Mouse (Mus musculus): ENCODE data around the gene Olfr1023. TPM values are rescaled to one million over a fixed set of nuclear protein-coding genes. Genes with fewer than 3 reads are reported as not detected.

Gene Olfr1023
- polyA plus RNA-seq (2015; fragmentation: Nextera tagmentation; extraction: Ambion mirVana): not detected in 2 replicates

DNA sequence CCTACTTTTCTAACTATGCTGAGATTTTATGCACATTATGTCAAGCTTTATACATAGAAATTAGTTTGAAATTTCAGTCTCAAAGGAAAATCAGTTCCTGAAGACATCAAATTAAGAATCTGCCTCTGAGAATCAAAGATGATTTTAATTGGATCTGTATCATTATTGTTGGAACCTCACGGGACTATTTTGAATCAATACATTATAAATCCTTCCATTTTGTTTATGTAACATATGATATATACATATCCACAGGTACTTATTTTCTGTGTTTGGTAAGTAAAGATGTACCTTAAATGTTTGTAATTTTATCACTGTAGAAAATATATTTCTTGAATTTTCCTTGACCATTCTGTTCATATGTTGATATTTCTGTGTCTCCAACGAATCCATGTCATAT is at the start of gene Olfr1023:
TSS of gene Olfr1023 (plus strand) at position 301 of the 400 bp plus-strand sequence.
- no peak for ATAC-seq (replicated peaks; ENCODE audit: extremely low read depth, insufficient read depth, low FRiP score)
- WGBS: 68% methylated on average over 2 of the region's 2 CpGs
- H3K4me3 ChIP-seq (ENCODE audit: low read length): no peak within 1 kb of the TSS
- H3K27me3 ChIP-seq (ENCODE audit: control insufficient read depth, insufficient read depth, low read length): no peaks in the 10 kb centered on the region
- H3K36me3 ChIP-seq (ENCODE audit: control insufficient read depth, insufficient read depth): no peaks in the 10 kb centered on the region
- H3K9me3 ChIP-seq (replicated peaks; ENCODE audit: control insufficient read depth, low read length): no peaks in the 10 kb centered on the region
- H3K4me1 ChIP-seq (ENCODE audit: control insufficient read depth, insufficient read depth, low read length): no peaks in the 10 kb centered on the region
- no peak within 1 kb of the TSS for H3K4me2 ChIP-seq (ENCODE audit: low read depth, low read length)
- H3K27ac ChIP-seq (ENCODE audit: low read length): no peak within 1 kb of the TSS
- no peak within 1 kb of the TSS for H3K9ac ChIP-seq (ENCODE audit: low read length)

DNA sequence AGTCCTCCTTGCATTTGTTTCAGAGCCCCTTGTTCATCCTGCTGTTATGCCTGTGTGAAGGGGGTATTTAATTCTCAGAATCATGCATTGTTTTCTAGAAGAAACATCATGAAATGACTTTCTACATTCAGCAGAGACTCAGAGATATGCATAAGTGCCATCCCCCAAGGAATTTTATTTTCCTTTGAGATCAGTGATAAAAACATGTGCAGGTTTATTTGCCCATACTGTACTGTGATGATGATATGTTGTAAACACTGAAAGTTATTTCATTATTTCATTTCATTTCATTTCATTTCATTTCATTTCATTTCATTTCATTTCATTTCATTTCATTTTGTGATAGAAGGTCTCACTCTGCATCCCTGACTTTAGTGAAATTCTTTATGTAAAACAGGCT is 40.1 kb upstream of the Olfr1023 start, which contains the start of gene Olfr1019:
TSS of gene Olfr1019 (minus strand) at position 101 of the 400 bp plus-strand sequence.
- no peaks in the 10 kb centered on the region for H3K27me3 ChIP-seq (ENCODE audit: control insufficient read depth, insufficient read depth, low read length)
- H3K4me3 ChIP-seq (ENCODE audit: low read length): no peak within 1 kb of the TSS
- no peak for ATAC-seq (replicated peaks; ENCODE audit: extremely low read depth, insufficient read depth, low FRiP score)
- no peak within 1 kb of the TSS for H3K27ac ChIP-seq (ENCODE audit: low read length)
- H3K9ac ChIP-seq (ENCODE audit: low read length): no peak within 1 kb of the TSS
- H3K9me3 ChIP-seq (replicated peaks; ENCODE audit: control insufficient read depth, low read length): no peaks in the 10 kb centered on the region; the same call in 1 of the 2 replicates
- no peaks in the 10 kb centered on the region for H3K4me1 ChIP-seq (ENCODE audit: control insufficient read depth, insufficient read depth, low read length)
- no peak within 1 kb of the TSS for H3K4me2 ChIP-seq (ENCODE audit: low read depth, low read length)
- no peaks in the 10 kb centered on the region for H3K36me3 ChIP-seq (ENCODE audit: control insufficient read depth, insufficient read depth)

DNA sequence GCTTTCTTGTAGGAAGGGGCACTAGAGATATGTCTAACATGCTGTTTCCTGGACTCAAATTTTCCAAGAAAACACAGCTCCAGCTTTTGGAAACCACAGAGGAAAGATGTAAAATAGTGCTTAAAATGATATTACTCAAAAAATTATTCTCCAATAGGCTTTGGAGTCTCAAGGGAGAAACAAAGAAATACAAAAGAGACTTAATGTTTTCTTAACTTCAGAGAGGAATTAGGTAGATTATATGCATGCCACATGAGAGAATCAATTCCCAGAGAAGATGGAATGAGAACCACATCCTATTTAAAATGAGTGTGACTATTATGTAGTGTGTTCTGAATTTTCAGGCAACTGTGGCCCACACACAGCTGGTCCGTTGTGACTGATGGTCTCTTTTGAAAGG is 38.7 kb upstream of the Olfr1023 start, which contains the start of gene Olfr1020:
TSS of gene Olfr1020 (plus strand) at position 301 of the 400 bp plus-strand sequence.
- no peak within 1 kb of the TSS for H3K27ac ChIP-seq (ENCODE audit: low read length)
- H3K36me3 ChIP-seq (ENCODE audit: control insufficient read depth, insufficient read depth): no peaks in the 10 kb centered on the region
- H3K4me3 ChIP-seq (ENCODE audit: low read length): no peak within 1 kb of the TSS
- no peak within 1 kb of the TSS for H3K9ac ChIP-seq (ENCODE audit: low read length)
- H3K4me2 ChIP-seq (ENCODE audit: low read depth, low read length): no peak within 1 kb of the TSS
- WGBS: 79% methylated on average over 1 of the region's 1 CpGs
- H3K9me3 ChIP-seq (replicated peaks; ENCODE audit: control insufficient read depth, low read length): no peaks in the 10 kb centered on the region
- no peaks in the 10 kb centered on the region for H3K27me3 ChIP-seq (ENCODE audit: control insufficient read depth, insufficient read depth, low read length)
- no peak for ATAC-seq (replicated peaks; ENCODE audit: extremely low read depth, insufficient read depth, low FRiP score)
- no peaks in the 10 kb centered on the region for H3K4me1 ChIP-seq (ENCODE audit: control insufficient read depth, insufficient read depth, low read length)

DNA sequence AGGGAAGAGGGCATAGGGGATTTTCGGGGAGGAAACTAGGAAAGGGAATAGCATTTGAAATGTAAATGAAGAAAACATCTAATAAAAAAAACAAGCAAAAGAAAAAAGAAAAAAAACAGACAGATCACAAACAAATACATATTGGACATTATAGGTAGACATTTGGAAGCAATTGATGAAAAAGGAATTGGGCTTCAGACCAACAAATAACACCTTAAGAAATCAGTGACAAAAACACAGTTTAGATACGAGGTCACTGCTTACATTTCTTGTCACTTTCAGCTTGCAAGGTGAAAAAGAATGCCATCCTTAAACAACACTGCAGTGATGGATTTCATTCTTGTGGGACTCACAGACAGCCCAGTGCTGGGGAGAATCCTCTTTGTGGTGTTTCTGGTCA is 17.1 kb upstream of the Olfr1023 start, which contains the start of gene Olfr1022:
TSS of gene Olfr1022 (plus strand) at position 301 of the 400 bp plus-strand sequence.
- no peak for ATAC-seq (replicated peaks; ENCODE audit: extremely low read depth, insufficient read depth, low FRiP score)
- H3K4me3 ChIP-seq (ENCODE audit: low read length): no peak within 1 kb of the TSS
- no peak within 1 kb of the TSS for H3K9ac ChIP-seq (ENCODE audit: low read length)
- H3K27me3 ChIP-seq (ENCODE audit: control insufficient read depth, insufficient read depth, low read length): no peaks in the 10 kb centered on the region
- H3K4me1 ChIP-seq (ENCODE audit: control insufficient read depth, insufficient read depth, low read length): no peaks in the 10 kb centered on the region
- H3K27ac ChIP-seq (ENCODE audit: low read length): no peak within 1 kb of the TSS
- no peak within 1 kb of the TSS for H3K4me2 ChIP-seq (ENCODE audit: low read depth, low read length)
- WGBS: 37% methylated on average over 2 of the region's 2 CpGs
- no peaks in the 10 kb centered on the region for H3K9me3 ChIP-seq (replicated peaks; ENCODE audit: control insufficient read depth, low read length)
- no peaks in the 10 kb centered on the region for H3K36me3 ChIP-seq (ENCODE audit: control insufficient read depth, insufficient read depth)

DNA sequence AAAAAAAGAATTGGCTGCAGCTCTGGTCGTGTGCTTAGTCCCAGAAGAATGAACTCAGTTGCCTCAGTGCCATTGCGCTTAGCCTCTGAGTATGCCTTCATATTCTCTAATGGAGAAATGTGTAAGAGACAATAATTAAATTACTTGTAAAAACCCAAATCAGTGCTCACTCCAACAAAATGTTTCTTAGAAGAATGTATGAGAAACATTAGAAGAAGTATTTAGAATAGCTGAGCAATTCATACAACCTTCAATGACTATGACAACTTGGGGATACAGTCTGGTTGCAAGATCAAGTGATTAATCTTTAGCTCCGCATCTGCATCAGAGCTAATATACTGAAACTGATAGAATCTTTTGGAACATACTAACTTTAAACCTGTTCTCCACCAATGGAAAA is 19.5 kb downstream of the Olfr1023 start, which contains the start of gene Olfr1024:
TSS of gene Olfr1024 (minus strand) at position 101 of the 400 bp plus-strand sequence.
- no peak for ATAC-seq (replicated peaks; ENCODE audit: extremely low read depth, insufficient read depth, low FRiP score)
- no peaks in the 10 kb centered on the region; the same call in 1 of the 2 replicates for H3K9me3 ChIP-seq (replicated peaks; ENCODE audit: control insufficient read depth, low read length)
- 75% methylated on average over 3 of the region's 3 CpGs for whole genome bisulfite sequencing
- H3K27ac ChIP-seq (ENCODE audit: low read length): no peak within 1 kb of the TSS
- no peaks in the 10 kb centered on the region for H3K27me3 ChIP-seq (ENCODE audit: control insufficient read depth, insufficient read depth, low read length)
- no peaks in the 10 kb centered on the region for H3K36me3 ChIP-seq (ENCODE audit: control insufficient read depth, insufficient read depth)
- H3K4me2 ChIP-seq (ENCODE audit: low read depth, low read length): no peak within 1 kb of the TSS
- H3K9ac ChIP-seq (ENCODE audit: low read length): no peak within 1 kb of the TSS
- H3K4me3 ChIP-seq (ENCODE audit: low read length): no peak within 1 kb of the TSS
- no peaks in the 10 kb centered on the region for H3K4me1 ChIP-seq (ENCODE audit: control insufficient read depth, insufficient read depth, low read length)

DNA sequence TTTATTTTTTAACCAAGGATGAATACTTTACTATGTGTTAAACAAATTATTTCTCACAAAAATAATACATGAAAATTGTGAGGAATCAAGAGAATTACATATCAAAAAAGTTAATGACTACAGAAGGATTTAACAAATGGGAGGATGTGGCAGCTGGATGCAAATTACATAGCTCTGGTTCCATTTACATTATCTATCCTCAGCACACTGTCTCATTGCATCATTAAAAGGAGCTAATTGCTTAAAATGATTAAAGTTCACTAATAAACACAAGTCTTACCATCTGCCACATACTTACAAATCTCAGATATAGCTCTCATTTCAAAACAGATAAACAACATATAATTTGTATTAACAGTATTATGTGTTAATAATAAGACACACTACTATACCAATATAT is 27.8 kb downstream of the Olfr1023 start:
- Histone ChIP-seq H3K9ac (ENCODE audit: low read length) (no peak overlapping the region), H3K4me2 (ENCODE audit: low read depth, low read length) (no peak overlapping the region), H3K4me3 (ENCODE audit: low read length) (no peak overlapping the region), H3K27me3 (ENCODE audit: control insufficient read depth, insufficient read depth, low read length) (no peaks in the 10 kb centered on the region), H3K4me1 (ENCODE audit: control insufficient read depth, insufficient read depth, low read length) (no peaks in the 10 kb centered on the region), H3K27ac (ENCODE audit: low read length) (no peak overlapping the region), H3K36me3 (ENCODE audit: control insufficient read depth, insufficient read depth) (no peaks in the 10 kb centered on the region), H3K9me3 (replicated peaks; ENCODE audit: control insufficient read depth, low read length) (no peaks in the 10 kb centered on the region)
- ATAC-seq (replicated peaks; ENCODE audit: extremely low read depth, insufficient read depth, low FRiP score): no peak

DNA sequence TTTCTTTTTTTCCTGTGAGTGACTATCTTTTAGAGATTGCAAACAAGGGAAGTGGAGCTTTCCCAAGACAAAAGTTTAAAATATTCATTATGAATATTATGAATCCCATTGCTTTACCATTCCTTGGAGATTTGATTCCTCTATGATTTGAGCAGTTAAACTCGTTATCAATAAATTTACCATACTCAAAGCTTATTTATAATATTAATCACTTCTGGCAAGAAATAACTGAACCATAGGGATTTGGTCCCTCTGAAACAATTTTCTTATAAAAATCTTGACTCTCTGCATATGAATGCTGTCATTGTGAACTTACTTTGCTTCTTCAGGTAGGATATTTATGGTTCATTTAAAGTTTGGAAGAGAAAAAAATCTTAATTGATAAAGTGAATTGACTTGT is 29.5 kb downstream of the Olfr1023 start, which contains the start of gene Olfr1025-ps1:
TSS of gene Olfr1025-ps1 (plus strand) at position 301 of the 400 bp plus-strand sequence.
- 45% methylated on average over 1 of the region's 1 CpGs for WGBS
- Histone ChIP-seq H3K4me3 (ENCODE audit: low read length) (no peak within 1 kb of the TSS), H3K27ac (ENCODE audit: low read length) (no peak within 1 kb of the TSS), H3K9me3 (replicated peaks; ENCODE audit: control insufficient read depth, low read length) (no peaks in the 10 kb centered on the region), H3K27me3 (ENCODE audit: control insufficient read depth, insufficient read depth, low read length) (no peaks in the 10 kb centered on the region), H3K4me2 (ENCODE audit: low read depth, low read length) (no peak within 1 kb of the TSS), H3K9ac (ENCODE audit: low read length) (no peak within 1 kb of the TSS), H3K36me3 (ENCODE audit: control insufficient read depth, insufficient read depth) (no peaks in the 10 kb centered on the region), H3K4me1 (ENCODE audit: control insufficient read depth, insufficient read depth, low read length) (no peaks in the 10 kb centered on the region)
- no peak for ATAC-seq (replicated peaks; ENCODE audit: extremely low read depth, insufficient read depth, low FRiP score)

DNA sequence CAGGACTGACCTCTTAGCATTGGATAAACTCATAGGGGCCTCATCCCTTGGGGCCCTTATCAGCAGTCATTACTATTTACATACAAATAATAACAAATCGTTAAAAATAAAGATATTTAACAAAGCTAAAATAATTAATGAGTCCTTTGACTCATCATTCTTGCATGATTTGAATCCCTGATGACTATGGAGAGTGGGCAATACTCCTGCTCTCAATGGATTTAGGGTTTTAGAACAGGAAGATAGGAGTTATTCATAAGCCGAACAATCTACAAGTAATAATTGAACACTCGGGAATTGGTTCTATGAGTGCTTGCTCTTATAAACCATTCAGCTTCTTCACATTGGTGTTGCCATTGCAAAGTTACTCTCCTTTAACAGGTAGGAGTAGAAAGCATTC is 35.8 kb downstream of the Olfr1023 start, which contains the start of gene Olfr1026:
TSS of gene Olfr1026 (plus strand) at position 301 of the 400 bp plus-strand sequence.
- WGBS: 81% methylated on average over 3 of the region's 3 CpGs

More for the DNA sequence above, 35.8 kb downstream of the Olfr1023 start, which contains the start of gene Olfr1026:
- H3K27me3 ChIP-seq (ENCODE audit: control insufficient read depth, insufficient read depth, low read length): no peaks in the 10 kb centered on the region
- H3K9ac ChIP-seq (ENCODE audit: low read length): no peak within 1 kb of the TSS
- no peaks in the 10 kb centered on the region for H3K36me3 ChIP-seq (ENCODE audit: control insufficient read depth, insufficient read depth)
- H3K4me1 ChIP-seq (ENCODE audit: control insufficient read depth, insufficient read depth, low read length): no peaks in the 10 kb centered on the region
- H3K9me3 ChIP-seq (replicated peaks; ENCODE audit: control insufficient read depth, low read length): no peaks in the 10 kb centered on the region
- ATAC-seq (replicated peaks; ENCODE audit: extremely low read depth, insufficient read depth, low FRiP score): no peak
- no peak within 1 kb of the TSS for H3K27ac ChIP-seq (ENCODE audit: low read length)
- H3K4me2 ChIP-seq (ENCODE audit: low read depth, low read length): no peak within 1 kb of the TSS
- no peak within 1 kb of the TSS for H3K4me3 ChIP-seq (ENCODE audit: low read length)

All from heart, embryonic 16.5 days (tissue).